Mouse (Mus musculus): ENCODE measurements at regions not wholly inside any gene's neighbourhood (a gene's known extent, or its start where the extent isn't known, plus 50 kb on each side); places are given as distances from the start of the nearest gene placed in this dataset.

- no peak for DNase-seq (ENCODE audit: low read depth)
These were observed 95.5 kb downstream of the 1700017N19Rik start for GRCm38 (mm10) chr10:100685748-100686147.

GRCm38 (mm10) chr10:100695944-100696343 lies 105.7 kb downstream of the 1700017N19Rik start:
- DNase-seq (ENCODE audit: low read depth), result peak; percentile 0

- no peak for DNase-seq (ENCODE audit: low read depth)
These were observed 108.9 kb downstream of the 1700017N19Rik start for GRCm38 (mm10) chr10:100699206-100699605.

GRCm38 (mm10) chr10:100700281-100701205 lies 110.3 kb downstream of the 1700017N19Rik start:
- no peak for DNase-seq (ENCODE audit: low read depth)

- DNase-seq (ENCODE audit: low read depth), result peak; percentile 4
These were observed 111.7 kb downstream of the 1700017N19Rik start for GRCm38 (mm10) chr10:100701938-100702337.

GRCm38 (mm10) chr10:100716084-100716667 lies 125.9 kb downstream of the 1700017N19Rik start:
- no peak for DNase-seq (ENCODE audit: low read depth)

GRCm38 (mm10) chr10:100718574-100718973 lies 128.3 kb downstream of the 1700017N19Rik start:
- no peak for DNase-seq (ENCODE audit: low read depth)

- DNase-seq (ENCODE audit: low read depth), result no peak
These were observed 151.0 kb downstream of the 1700017N19Rik start for GRCm38 (mm10) chr10:100741269-100741668.

- DNase-seq (ENCODE audit: low read depth), result peak; percentile 39
These were observed 151.8 kb downstream of the 1700017N19Rik start for GRCm38 (mm10) chr10:100742065-100742464.

GRCm38 (mm10) chr10:100746151-100746550 lies 155.9 kb downstream of the 1700017N19Rik start:
- no peak for DNase-seq (ENCODE audit: low read depth)

- no peak for DNase-seq (ENCODE audit: low read depth)
These were observed 164.7 kb downstream of the 1700017N19Rik start for GRCm38 (mm10) chr10:100754957-100755356.

- DNase-seq (ENCODE audit: low read depth), result no peak
These were observed 184.0 kb downstream of the 1700017N19Rik start for GRCm38 (mm10) chr10:100774252-100774651.

- no peak for DNase-seq (ENCODE audit: low read depth)
These were observed 201.9 kb downstream of the 1700017N19Rik start for GRCm38 (mm10) chr10:100792166-100792565.

GRCm38 (mm10) chr10:100792569-100792968 lies 202.3 kb downstream of the 1700017N19Rik start:
- DNase-seq (ENCODE audit: low read depth), result no peak

- no peak for DNase-seq (ENCODE audit: low read depth)
These were observed 205.1 kb downstream of the 1700017N19Rik start for GRCm38 (mm10) chr10:100795215-100795972.

GRCm38 (mm10) chr10:100811639-100812038 lies 221.4 kb downstream of the 1700017N19Rik start:
- DNase-seq (ENCODE audit: low read depth), result no peak

GRCm38 (mm10) chr10:100834794-100835193 lies 244.5 kb downstream of the 1700017N19Rik start:
- DNase-seq (ENCODE audit: low read depth), result no peak

GRCm38 (mm10) chr10:100853213-100853612 lies 262.9 kb downstream of the 1700017N19Rik start:
- DNase-seq (ENCODE audit: low read depth), result no peak

- DNase-seq (ENCODE audit: low read depth), result no peak
These were observed 266.2 kb downstream of the 1700017N19Rik start for GRCm38 (mm10) chr10:100856509-100856908.

- no peak for DNase-seq (ENCODE audit: low read depth)
These were observed 275.4 kb downstream of the 1700017N19Rik start for GRCm38 (mm10) chr10:100865501-100866181.

GRCm38 (mm10) chr10:100868360-100868916 lies 278.2 kb downstream of the 1700017N19Rik start:
- no peak for DNase-seq (ENCODE audit: low read depth)
